Mouse (Mus musculus) heart, postnatal 0 days (tissue): ENCODE measurements around the gene Exog.

Experiments
- CTCF ChIP-seq: IDR thresholded peaks from 2 replicates; pipeline ENCODE4 v1.5.1; 2016; ENCODE audit warnings: antibody characterized with exemption, control low read depth, low read depth
- EP300 ChIP-seq: IDR thresholded peaks from 2 replicates; pipeline ENCODE4 v1.6.1; 2016; ENCODE audit warnings: antibody characterized with exemption, low read depth

DNA sequence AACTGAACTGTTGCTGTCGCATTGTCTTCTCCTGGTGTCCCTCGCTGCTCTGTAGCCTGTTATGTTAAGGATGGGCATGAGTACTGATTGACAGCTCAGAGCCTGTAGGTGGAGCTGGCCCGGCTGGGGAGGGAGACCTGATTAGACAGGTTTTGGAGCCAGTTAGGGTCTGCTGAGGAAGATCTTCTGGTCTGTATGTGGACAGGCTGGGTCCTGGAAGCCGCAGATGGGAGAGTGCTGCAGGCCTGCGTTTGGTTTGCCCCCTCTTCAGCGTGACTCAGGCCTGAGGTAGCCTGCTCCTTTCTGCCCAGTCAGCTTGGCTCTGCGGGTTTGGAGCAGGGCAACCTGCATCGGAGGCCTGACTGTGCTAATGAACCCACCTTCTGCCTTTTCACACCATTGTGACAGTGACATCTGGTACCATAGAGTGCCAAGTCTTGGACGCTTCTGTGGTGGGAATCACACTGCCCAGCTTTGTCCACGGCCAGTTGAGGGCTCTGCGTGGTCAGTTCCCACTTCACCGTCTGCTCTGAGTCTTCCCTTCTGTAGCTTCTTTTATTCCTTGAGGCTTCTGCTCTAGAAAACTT, 24.8 kb upstream of the Exog start:
- TF ChIP-seq CTCF (no peak), EP300 (no peak)
